Comparison of ENCODE assay signal across 16 mouse cellular contexts in the genomic region with DNA sequence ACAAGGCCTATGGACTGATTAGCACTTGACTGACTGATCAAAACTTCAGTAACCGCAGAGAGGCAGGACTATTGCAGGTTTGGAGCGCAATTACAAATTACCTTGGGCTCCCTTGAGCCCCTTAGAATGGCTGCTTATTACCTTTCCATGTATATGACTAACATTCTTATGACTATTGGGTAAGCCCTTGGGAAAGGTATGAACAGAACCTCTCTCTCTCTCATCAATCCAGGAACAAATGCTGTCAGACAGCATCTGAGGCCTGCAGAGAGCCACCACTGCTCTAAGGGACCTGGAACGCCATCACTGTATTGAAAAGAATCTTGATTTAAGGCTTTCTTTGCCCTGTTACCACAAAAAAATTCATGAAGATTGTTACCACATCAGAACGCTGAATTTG.
"Had no signal": no experiment of that assay in that cellular context is flagged by ENCODE, and none has a peak within 500 bp of the region (broad histone marks: within the 10 kb centered on the region; RNA-seq: fewer than 3 reads in every experiment).

No protein-coding gene starts in this region.

- H3K4me2 ChIP-seq: liver, embryonic 15.5 days; lung, embryonic 15.5 days; midbrain, embryonic 12.5 days; neural tube, embryonic 12.5 days; stomach, embryonic 15.5 days had no signal

- H3K27me3 ChIP-seq: liver, embryonic 15.5 days; lung, embryonic 15.5 days; midbrain, embryonic 12.5 days; neural tube, embryonic 12.5 days; stomach, embryonic 15.5 days had no signal

- H3K4me1 ChIP-seq: liver, embryonic 15.5 days; lung, embryonic 15.5 days; megakaryocyte, embryonic 14.5 days; stomach, embryonic 15.5 days had no signal

- H3K4me3 ChIP-seq: liver, embryonic 15.5 days; lung, embryonic 15.5 days; megakaryocyte, embryonic 14.5 days; midbrain, embryonic 12.5 days; neural tube, embryonic 12.5 days; stomach, embryonic 15.5 days had no signal

- H3K27ac ChIP-seq: liver, embryonic 15.5 days; lung, embryonic 15.5 days; macrophage; midbrain, embryonic 12.5 days; neural tube, embryonic 12.5 days; stomach, embryonic 15.5 days; stomach, postnatal 0 days had no signal

- H3K9me3 ChIP-seq: liver, embryonic 15.5 days; lung, embryonic 15.5 days; megakaryocyte, embryonic 14.5 days; midbrain, embryonic 12.5 days; neural tube, embryonic 12.5 days; stomach, embryonic 15.5 days had no signal

- DNase-seq: liver, postnatal 0 days; lung, adult 2 months; lung, postnatal 14 days; lung, postnatal 36 days; right cerebral cortex, postnatal 14 days; thymus, adult 2 months; thymus, postnatal 25 days had no signal

- H3K36me3 ChIP-seq: liver, embryonic 15.5 days; lung, embryonic 15.5 days; midbrain, embryonic 12.5 days; neural tube, embryonic 12.5 days; stomach, embryonic 15.5 days had no signal

- H3K9ac ChIP-seq: liver, embryonic 15.5 days; liver, postnatal 0 days; lung, embryonic 15.5 days; midbrain, embryonic 12.5 days; neural tube, embryonic 12.5 days; stomach, embryonic 15.5 days had no signal

- ATAC-seq: liver, postnatal 0 days; lung, postnatal 0 days had no signal
